16 mouse cellular contexts compared by ENCODE assay signal in genomic region chr2:179605255-179605654, GRCm38 (mm10).
DNase-seq lines count a peak whose midpoint lies in the region; ATAC-seq and TF ChIP-seq lines count a peak whose summit lies in the region.
"Had no signal": no experiment of that assay in that cellular context is flagged by ENCODE, and none has a peak within 500 bp of the region (broad histone marks: within the 10 kb centered on the region; RNA-seq: fewer than 3 reads in every experiment).

No protein-coding gene starts in this region.

- peak; percentile 63 for ATAC-seq in hindbrain, embryonic 16.5 days
- ATAC-seq in hindbrain, embryonic 14.5 days (ENCODE audit: low FRiP score) = no peak
- no peak for ATAC-seq in liver, postnatal 0 days
- ATAC-seq in forebrain, embryonic 12.5 days (ENCODE audit: low FRiP score) = no peak
- ATAC-seq in forebrain, embryonic 16.5 days = peak; percentile 68
- ATAC-seq: lung, postnatal 0 days had no signal

- WGBS in hindbrain, embryonic 16.5 days = 67% methylated on average over 10 of the region's 10 CpGs
- 69% methylated on average over 10 of the region's 10 CpGs for WGBS in hindbrain, embryonic 14.5 days
- WGBS in liver, postnatal 0 days (ENCODE audit: insufficient replicate concordance) = 80% methylated on average over 9 of the region's 10 CpGs
- WGBS in forebrain, embryonic 12.5 days = 86% methylated on average over 10 of the region's 10 CpGs
- WGBS in forebrain, embryonic 16.5 days = 53% methylated on average over 10 of the region's 10 CpGs

- H3K9me3 ChIP-seq in hindbrain, embryonic 16.5 days (ENCODE audit: control insufficient read depth, low read length) = no peaks in the 10 kb centered on the region
- no peaks in the 10 kb centered on the region for H3K9me3 ChIP-seq in hindbrain, embryonic 14.5 days (ENCODE audit: control insufficient read depth, low read length)
- no peaks in the 10 kb centered on the region for H3K9me3 ChIP-seq in liver, postnatal 0 days (ENCODE audit: low read length)
- H3K9me3 ChIP-seq in forebrain, embryonic 12.5 days = no peaks in the 10 kb centered on the region
- no peaks in the 10 kb centered on the region for H3K9me3 ChIP-seq in forebrain, embryonic 16.5 days (ENCODE audit: control insufficient read depth, low read length)
- H3K9me3 ChIP-seq: heart, embryonic 13.5 days; liver, embryonic 13.5 days; neural tube, embryonic 12.5 days had no signal

- H3K36me3 ChIP-seq in hindbrain, embryonic 16.5 days (ENCODE audit: control insufficient read depth, insufficient read depth, low read length) = no peaks in the 10 kb centered on the region
- H3K36me3 ChIP-seq in hindbrain, embryonic 14.5 days (replicated peaks; ENCODE audit: control insufficient read depth, insufficient read depth) = no peaks in the 10 kb centered on the region
- no peaks in the 10 kb centered on the region for H3K36me3 ChIP-seq in liver, postnatal 0 days (replicated peaks; ENCODE audit: insufficient read depth, low read length)
- no peaks in the 10 kb centered on the region for H3K36me3 ChIP-seq in forebrain, embryonic 12.5 days (replicated peaks)
- H3K36me3 ChIP-seq in forebrain, embryonic 16.5 days (ENCODE audit: control insufficient read depth, insufficient read depth) = no peaks in the 10 kb centered on the region
- H3K36me3 ChIP-seq: G1E; heart, embryonic 13.5 days; liver, embryonic 13.5 days; neural tube, embryonic 12.5 days had no signal

- H3K9ac ChIP-seq in hindbrain, embryonic 16.5 days (ENCODE audit: low read depth, low read length) = no peak overlapping the region
- no peak overlapping the region for H3K9ac ChIP-seq in hindbrain, embryonic 14.5 days
- H3K9ac ChIP-seq in liver, postnatal 0 days (replicated peaks) = no peak overlapping the region
- no peak overlapping the region for H3K9ac ChIP-seq in forebrain, embryonic 12.5 days
- H3K9ac ChIP-seq in forebrain, embryonic 16.5 days (replicated peaks; ENCODE audit: low read depth, low read length) = no peak overlapping the region
- H3K9ac ChIP-seq: heart, embryonic 13.5 days; liver, embryonic 13.5 days; neural tube, embryonic 12.5 days had no signal

- no peak overlapping the region for H3K4me2 ChIP-seq in hindbrain, embryonic 16.5 days (ENCODE audit: low read length)
- H3K4me2 ChIP-seq in hindbrain, embryonic 14.5 days (replicated peaks) = no peak overlapping the region
- no peak overlapping the region for H3K4me2 ChIP-seq in liver, postnatal 0 days (ENCODE audit: low read depth, low read length)
- H3K4me2 ChIP-seq in forebrain, embryonic 12.5 days = no peak overlapping the region
- no peak overlapping the region for H3K4me2 ChIP-seq in forebrain, embryonic 16.5 days (ENCODE audit: low read length)
- H3K4me2 ChIP-seq: heart, embryonic 13.5 days; liver, embryonic 13.5 days; midbrain, embryonic 11.5 days; neural tube, embryonic 12.5 days had no signal

- no peak for TF ChIP-seq EP300 in liver, postnatal 0 days (IDR thresholded peaks at IDR 0.05; ENCODE audit: low read depth)

- no peak overlapping the region for H3K4me3 ChIP-seq in hindbrain, embryonic 16.5 days (ENCODE audit: low read length)
- no peak overlapping the region for H3K4me3 ChIP-seq in hindbrain, embryonic 14.5 days (replicated peaks; ENCODE audit: low read length)
- no peak overlapping the region for H3K4me3 ChIP-seq in liver, postnatal 0 days (ENCODE audit: low read depth, low read length)
- no peak overlapping the region for H3K4me3 ChIP-seq in forebrain, embryonic 12.5 days (replicated peaks)
- H3K4me3 ChIP-seq in forebrain, embryonic 16.5 days (replicated peaks; ENCODE audit: low read length) = no peak overlapping the region
- H3K4me3 ChIP-seq: heart, embryonic 13.5 days; liver, embryonic 13.5 days; neural tube, embryonic 12.5 days had no signal

- no peaks in the 10 kb centered on the region for H3K27me3 ChIP-seq in hindbrain, embryonic 16.5 days (replicated peaks; ENCODE audit: control insufficient read depth, insufficient read depth, low read length)
- no peaks in the 10 kb centered on the region for H3K27me3 ChIP-seq in hindbrain, embryonic 14.5 days (ENCODE audit: control insufficient read depth, insufficient read depth, low read length)
- no peaks in the 10 kb centered on the region for H3K27me3 ChIP-seq in liver, postnatal 0 days (ENCODE audit: insufficient read depth, low read length)
- 0 out of 2 replicates have a peak, but pooled peaks cover 3% of the 10 kb centered on the region for H3K27me3 ChIP-seq in forebrain, embryonic 12.5 days
- no peaks in the 10 kb centered on the region for H3K27me3 ChIP-seq in forebrain, embryonic 16.5 days (replicated peaks; ENCODE audit: control insufficient read depth, insufficient read depth, low read length)
- H3K27me3 ChIP-seq: heart, embryonic 13.5 days; liver, embryonic 13.5 days; neural tube, embryonic 12.5 days had no signal

- no peak for TF ChIP-seq CTCF in liver, postnatal 0 days (IDR thresholded peaks at IDR 0.05; ENCODE audit: low read depth)

- no peaks in the 10 kb centered on the region; the same call in 1 of the 2 replicates for H3K4me1 ChIP-seq in hindbrain, embryonic 16.5 days (ENCODE audit: control insufficient read depth, insufficient read depth, low read depth, low read length)
- no peaks in the 10 kb centered on the region for H3K4me1 ChIP-seq in hindbrain, embryonic 14.5 days (replicated peaks; ENCODE audit: control insufficient read depth, insufficient read depth, low read length)
- H3K4me1 ChIP-seq in liver, postnatal 0 days (ENCODE audit: insufficient read depth) = no peaks in the 10 kb centered on the region
- 0 out of 2 replicates have a peak, but pooled peaks cover 5% of the 10 kb centered on the region for H3K4me1 ChIP-seq in forebrain, embryonic 12.5 days
- H3K4me1 ChIP-seq in forebrain, embryonic 16.5 days (replicated peaks; ENCODE audit: control insufficient read depth, insufficient read depth, low read length) = peaks cover 16% of the 10 kb centered on the region
- H3K4me1 ChIP-seq: heart, embryonic 13.5 days; liver, embryonic 13.5 days; neural tube, embryonic 12.5 days had no signal

- H3K27ac ChIP-seq in hindbrain, embryonic 16.5 days (ENCODE audit: low read depth, low read length) = no peak overlapping the region
- H3K27ac ChIP-seq in hindbrain, embryonic 14.5 days = no peak overlapping the region
- H3K27ac ChIP-seq in liver, postnatal 0 days (ENCODE audit: low read depth) = no peak overlapping the region
- H3K27ac ChIP-seq in forebrain, embryonic 12.5 days = peak overlapping the region; percentile 19; the same call in 1 of the 2 replicates
- H3K27ac ChIP-seq in forebrain, embryonic 16.5 days (ENCODE audit: low read length) = peak overlapping the region; percentile 25; the same call in 1 of the 2 replicates
- H3K27ac ChIP-seq: heart, embryonic 13.5 days; liver, embryonic 13.5 days; neural tube, embryonic 12.5 days had no signal

- DNase-seq in hindbrain, embryonic 14.5 days (ENCODE audit: low spot score) = no peak
- peak; percentile 5 for DNase-seq in liver
- DNase-seq in liver, postnatal 0 days = no peak
- no peak for DNase-seq in lung, postnatal 4 days
- DNase-seq: cerebellum, adult 8-10 months; heart, postnatal 4 days; kidney, adult 2 months; liver, embryonic 13.5 days had no signal

Comparison
In these comparisons a context has a peak if more than half of its experiments do, and no peak if none do; other contexts are left out.
1. ATAC-seq: peak in hindbrain, embryonic 16.5 days (single experiment) and forebrain, embryonic 16.5 days (single experiment); none in hindbrain, embryonic 14.5 days (single experiment), liver, postnatal 0 days (single experiment) and forebrain, embryonic 12.5 days (single experiment).
2. H3K27ac ChIP-seq: peak in forebrain, embryonic 12.5 days (single experiment) and forebrain, embryonic 16.5 days (single experiment); none in hindbrain, embryonic 16.5 days (single experiment), hindbrain, embryonic 14.5 days (single experiment) and liver, postnatal 0 days (single experiment).